Mouse (Mus musculus) heart, postnatal 25 days (tissue): Measurements from ENCODE around the gene Cetn3. TPM values are rescaled to one million over a fixed set of nuclear protein-coding genes. Genes with fewer than 3 reads are reported as not detected.

Source experiments
- DNase-seq: peaks from one replicate; pipeline ENCODE4 v3.0.0; 2022; ENCODE audit warnings: low spot score
- intact Hi-C: fragments of 180-260 bp; cut with DNase I; formaldehyde crosslinking; loops from one replicate; pipeline ENCODE4 v1.15.1; 2025
- total RNA-seq, 2 experiments: library from RNA; stranded (reverse); gene quantifications; 2 replicates each; pipeline ENCODE4 v1.2.3; 2021

Gene Cetn3
- total RNA-seq, 2 experiments from 2014 or later: 59.1 TPM

- DNase-seq: no peak
- intact Hi-C loops: no loop called here
These were observed 11.0 kb downstream of the Cetn3 start for GRCm38 (mm10) chr13:81793850-81794249.

DNA sequence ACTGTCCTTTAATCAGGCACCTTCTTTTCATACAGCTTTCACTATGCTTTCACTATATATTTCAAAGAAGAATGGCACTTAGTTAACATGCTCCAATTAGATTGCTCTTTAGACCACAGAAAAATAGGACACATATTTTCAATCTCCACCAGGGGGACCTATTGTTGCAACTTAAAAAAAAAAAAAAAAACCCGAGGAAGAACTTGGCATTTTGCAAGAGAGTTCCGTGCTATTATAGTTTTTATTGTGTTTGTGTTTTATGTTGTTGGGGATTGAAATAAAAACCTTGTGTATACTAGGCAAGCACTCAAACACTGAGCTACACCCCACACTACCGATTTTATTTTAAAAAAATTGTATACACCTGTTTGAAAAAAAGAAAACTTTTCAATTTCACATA is 18.2 kb downstream of the Cetn3 start:
- intact Hi-C loops: loop anchor here (10.0 kb wide), 1 partner anchor 134 kb away; no protein-coding TSS in a partner anchor
- DNase-seq: no peak

DNA sequence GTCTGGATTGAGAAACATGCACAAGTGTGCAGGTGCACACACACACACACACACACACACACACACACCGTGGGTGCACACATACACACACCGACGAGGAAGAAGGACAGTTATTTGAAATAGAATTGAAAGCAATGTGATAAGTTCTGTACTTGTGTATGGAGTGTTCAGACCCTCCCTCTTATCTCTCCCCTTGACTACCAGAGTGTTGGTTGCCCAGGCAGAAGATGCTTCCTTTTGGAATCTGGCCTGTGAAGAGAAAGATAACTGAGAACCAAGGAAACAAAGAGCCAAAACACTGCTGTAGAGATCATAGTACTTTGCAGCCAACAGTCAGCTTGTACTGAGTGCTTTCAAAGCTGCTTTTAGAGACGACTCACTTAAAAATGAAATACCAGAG is 20.8 kb downstream of the Cetn3 start:
- DNase-seq: no peak
- intact Hi-C loops: loop anchor here (10.0 kb wide), 1 partner anchor 131 kb away; no protein-coding TSS in a partner anchor

DNA sequence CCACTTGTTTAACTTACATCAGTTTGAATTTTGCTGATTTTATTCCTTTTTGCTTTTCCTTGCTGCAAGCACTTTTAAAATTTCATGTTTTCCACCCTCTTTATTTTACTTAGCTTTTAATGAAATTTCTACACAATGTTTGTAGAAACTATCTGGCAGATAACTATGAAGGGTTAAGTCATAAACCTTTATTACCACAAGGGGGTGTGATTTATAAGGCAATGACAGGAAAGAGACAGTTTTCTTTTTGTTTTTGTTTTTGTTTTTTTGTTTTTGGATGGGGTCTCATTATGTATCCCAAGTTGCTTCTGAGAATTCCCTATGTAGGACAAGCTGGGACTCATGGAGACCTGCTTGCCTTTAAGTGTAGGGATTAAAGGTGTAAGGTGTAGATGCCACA is 39.9 kb downstream of the Cetn3 start:
- intact Hi-C loops: no loop called here

DNA sequence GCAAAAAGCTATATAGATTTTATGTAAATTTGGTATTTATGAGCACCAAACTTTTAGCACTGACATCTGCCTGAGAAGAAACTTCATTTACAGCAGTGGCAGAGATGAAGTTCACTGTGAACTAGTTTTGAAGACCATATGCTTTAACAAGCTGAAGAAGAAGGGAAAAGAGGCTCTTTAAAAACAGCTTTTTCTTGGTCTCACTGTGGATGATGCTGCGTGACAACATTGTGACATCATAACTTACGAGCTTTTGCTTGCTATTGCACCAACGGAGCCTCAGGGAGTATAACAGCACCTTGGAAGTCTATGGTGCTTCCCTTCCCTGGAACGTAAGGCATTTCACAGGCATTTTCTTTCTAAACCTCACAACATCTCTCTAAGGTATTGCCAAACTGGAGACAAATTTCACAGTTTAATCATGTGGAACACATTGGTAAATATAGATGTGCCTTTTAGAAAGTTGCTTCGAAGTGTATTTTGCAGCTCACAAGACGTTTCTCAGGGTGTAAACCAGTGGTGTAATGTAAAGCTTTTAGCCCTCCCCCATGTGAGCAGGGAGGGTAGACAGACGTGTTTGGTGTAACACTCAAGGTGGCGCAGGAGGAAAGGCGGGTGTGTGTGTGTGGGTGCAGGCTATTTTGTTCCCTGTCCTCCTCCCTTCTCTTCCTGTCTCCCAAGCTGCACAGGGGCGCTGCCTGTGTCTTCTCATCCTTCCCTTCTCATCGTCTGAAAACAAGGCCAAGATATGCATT is 41.9 kb downstream of the Cetn3 start:
- no peak for DNase-seq
- intact Hi-C loops: no loop called here

More for the DNA sequence above, 39.9 kb downstream of the Cetn3 start:
- DNase-seq: no peak

- intact Hi-C loops: no loop called here
- no peak for DNase-seq
These were observed 45.6 kb downstream of the Cetn3 start for GRCm38 (mm10) chr13:81828486-81828885.

GRCm38 (mm10) chr13:81831838-81832237 is 49.0 kb downstream of the Cetn3 start:
- no peak for DNase-seq
- intact Hi-C loops: no loop called here

DNA sequence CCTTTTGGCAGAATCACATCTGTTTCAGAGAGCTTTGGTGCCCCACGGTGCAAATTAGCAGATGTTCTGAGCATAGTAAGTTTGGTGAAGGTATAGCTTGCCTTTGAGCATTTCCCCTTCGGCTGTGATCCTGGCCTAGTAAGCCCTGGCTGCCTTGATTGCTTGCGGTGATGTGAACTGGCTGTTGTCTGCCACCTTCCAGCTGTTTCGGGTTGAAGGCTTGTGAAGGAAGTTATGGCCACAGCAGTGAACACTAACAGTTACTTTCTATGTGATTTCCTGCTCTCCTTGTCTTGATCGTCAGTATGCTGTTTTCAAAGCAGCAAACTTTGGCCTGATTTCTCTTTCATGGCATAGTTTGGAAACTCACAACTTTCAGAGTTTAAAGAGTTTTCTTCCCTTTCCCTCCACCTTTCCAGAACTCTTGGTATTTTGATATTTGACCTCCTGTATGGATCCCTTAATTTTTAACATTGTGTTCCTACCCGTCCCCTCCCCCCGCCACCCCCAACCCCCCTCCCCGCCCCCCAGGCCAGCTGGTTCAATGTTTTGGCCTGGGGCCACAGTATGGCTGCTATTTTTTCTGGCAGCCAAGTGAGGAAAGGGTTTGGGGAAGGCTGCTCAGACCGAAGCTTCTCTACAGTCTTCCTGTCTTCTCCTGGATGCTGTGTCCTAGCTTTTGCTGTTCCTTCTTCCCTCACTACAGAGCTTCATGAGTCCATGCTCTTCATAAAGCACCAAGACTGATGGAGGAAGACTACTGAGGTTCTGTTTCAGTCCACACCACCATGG is 53.7 kb downstream of the Cetn3 start:
- no peak for DNase-seq
- intact Hi-C loops: no loop called here

- no peak for DNase-seq
- intact Hi-C loops: no loop called here
These were observed 55.1 kb downstream of the Cetn3 start for GRCm38 (mm10) chr13:81838016-81838415.

DNA sequence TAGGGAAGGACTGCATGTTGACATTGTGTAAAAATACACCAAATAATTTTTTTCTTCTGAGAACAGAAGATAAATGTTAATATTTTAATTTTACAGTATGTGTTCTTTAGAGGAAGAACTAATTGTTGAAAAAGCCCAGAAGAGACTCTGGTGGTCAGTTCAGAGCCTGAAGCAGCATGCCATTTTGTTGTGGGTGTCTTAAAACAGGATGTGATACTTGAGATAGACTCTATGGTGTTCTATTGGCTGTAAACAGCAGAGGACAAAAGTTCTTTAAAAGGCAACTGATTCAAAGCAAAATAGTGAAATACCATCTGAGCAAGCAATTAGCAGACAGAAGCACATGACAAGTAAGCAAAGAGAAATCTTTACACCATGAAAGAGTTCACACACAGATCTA is 56.1 kb downstream of the Cetn3 start:
- DNase-seq: no peak
- intact Hi-C loops: no loop called here

DNA sequence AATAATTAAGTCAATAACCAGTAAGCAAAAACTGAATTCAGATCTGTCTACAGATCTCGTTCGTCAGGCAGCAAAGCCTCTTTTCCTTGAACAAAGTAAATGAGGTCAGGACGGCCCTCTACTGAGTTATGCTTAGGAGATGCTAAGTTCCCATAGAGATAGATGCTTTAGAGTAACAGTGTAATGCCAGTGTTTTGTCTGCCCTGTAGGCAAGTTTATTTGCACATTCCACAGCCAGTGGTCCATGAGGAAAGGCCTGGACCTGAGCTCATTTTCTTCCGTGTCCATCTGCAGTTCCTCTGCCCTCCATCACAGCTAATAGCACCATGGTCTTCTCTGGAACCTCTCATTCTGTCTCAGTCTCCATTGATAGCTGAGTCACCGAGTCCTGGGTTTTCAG is 57.4 kb downstream of the Cetn3 start:
- no peak for DNase-seq
- intact Hi-C loops: no loop called here

DNA sequence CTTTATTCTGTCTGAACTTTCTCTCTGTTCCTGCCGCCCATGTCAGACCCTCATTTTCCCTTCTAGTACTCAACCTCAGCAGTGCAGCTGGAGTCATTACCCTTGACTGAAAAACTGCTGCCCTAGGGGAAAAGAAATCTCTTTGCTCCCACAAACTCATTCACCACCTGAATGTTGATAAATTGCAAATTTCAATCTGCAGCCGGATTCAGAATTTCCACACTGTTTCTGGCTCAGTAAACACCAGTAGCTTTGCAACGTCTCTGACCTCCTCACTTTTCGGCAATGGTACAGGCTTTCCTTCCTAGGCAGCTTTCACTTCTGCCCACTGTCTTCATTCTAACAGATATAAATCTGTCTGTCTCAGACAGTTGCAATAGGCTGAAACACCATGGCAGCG is 57.8 kb downstream of the Cetn3 start:
- intact Hi-C loops: no loop called here
- no peak for DNase-seq

DNA sequence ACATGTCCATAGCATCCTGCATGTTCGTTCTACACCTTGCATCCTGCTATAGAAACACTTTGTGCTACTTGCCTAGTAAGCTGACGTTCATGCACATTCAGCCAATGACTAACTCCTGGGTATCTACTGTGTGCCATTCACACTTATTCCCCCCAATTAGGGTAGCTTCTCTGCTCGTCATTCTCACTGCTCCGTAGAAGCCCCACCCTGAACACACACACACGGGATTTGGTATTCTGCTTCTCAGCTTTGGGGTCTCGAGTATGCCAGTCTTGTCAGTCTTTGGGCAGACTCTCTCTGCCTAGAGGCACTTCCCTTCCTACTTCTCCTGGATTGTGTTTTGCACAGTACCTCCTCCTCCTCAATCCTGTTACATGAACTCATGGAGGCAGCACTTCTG is 59.4 kb downstream of the Cetn3 start:
- DNase-seq: no peak
- intact Hi-C loops: no loop called here

Other genes with a start within 250 kb of the Cetn3 start
- gene Adgrv1, start 149.9 kb upstream of the Cetn3 start, total RNA-seq: under 1 TPM; 0.13 to 0.17 TPM
- 10 to 100 TPM; 17.4 to 17.9 TPM for gene Lysmd3, start 125.4 kb upstream of the Cetn3 start, total RNA-seq
- gene Polr3g, start 72.1 kb upstream of the Cetn3 start, total RNA-seq: 1 to 10 TPM; 1.9 to 2.5 TPM
- 1 to 10 TPM; 2.5 to 3.1 TPM for gene Mblac2, start 71.7 kb upstream of the Cetn3 start, total RNA-seq